Mouse (Mus musculus): ENCODE results near the gene Zfp326. TPM values are rescaled to one million over a fixed set of nuclear protein-coding genes. Genes with fewer than 3 reads are reported as not detected.

The Zfp326 gene
- polyA plus RNA-seq (2015; fragmentation: Illumina TruSeq; extraction: RNeasy Lipid Tissue Mini Kit (QIAGEN cat#74804); ENCODE audit: low read depth, low replicate concordance) = 30.1 TPM

DNA sequence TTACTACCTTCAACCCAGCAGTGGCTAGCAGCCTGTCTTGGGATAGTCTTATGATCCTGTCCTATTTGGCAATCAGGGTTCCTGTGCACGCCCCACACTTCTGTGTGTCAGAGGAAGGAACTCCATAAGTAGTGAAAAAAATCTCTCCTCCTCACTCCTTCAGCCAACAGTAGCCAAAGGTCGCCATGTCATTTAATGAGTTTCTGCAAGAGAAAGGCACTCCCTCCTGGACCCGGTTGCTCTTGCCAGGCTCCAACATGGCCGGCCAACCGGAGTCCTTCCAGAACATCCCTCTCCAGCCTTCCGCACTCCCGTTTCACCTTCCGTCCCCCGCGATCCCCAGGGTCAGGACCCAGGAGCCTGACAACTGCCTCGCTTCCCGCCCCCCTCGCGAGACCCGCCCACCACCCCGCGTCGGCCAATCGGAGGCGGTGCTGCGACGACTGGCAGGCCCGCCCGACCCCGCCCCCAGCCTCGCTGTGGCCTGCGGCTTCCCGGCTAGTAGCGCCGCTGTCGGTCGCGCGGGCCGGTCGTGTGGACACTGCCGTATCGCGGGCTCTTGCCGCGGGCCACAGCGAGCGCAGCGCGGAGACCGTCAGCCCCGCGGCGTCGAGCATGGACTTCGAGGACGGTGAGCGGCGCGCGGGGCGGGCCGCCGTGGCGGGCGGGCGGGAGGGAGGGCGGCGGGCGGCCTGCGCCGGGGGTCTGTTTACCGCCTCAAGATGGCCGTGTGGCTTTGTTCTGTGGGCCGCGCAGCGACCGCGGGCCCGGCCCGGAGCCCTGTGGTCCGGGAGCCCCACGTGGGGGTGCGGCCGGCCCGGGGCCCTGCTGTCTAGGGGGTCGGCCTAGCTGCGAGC is at the start of gene Zfp326:
Zfp326 (plus strand) TSS at position 498 of the 857 bp plus-strand sequence.

Other genes with a start within 250 kb of the Zfp326 start
- 23.1 TPM for gene Lrrc8d, start 176.6 kb upstream of the Zfp326 start, polyA plus RNA-seq (2015; fragmentation: Illumina TruSeq; extraction: RNeasy Lipid Tissue Mini Kit (QIAGEN cat#74804); ENCODE audit: low read depth, low replicate concordance)

Measured in brain, adult 10 weeks (tissue).